Mouse (Mus musculus) CH12.LX (cell line): ENCODE data around the gene Kptn.

Source experiments
- CTCF ChIP-seq, 2 experiments: IDR thresholded peaks in 1 of 2; conservative IDR thresholded peaks in 1 of 2; 2 replicates each; pipeline ENCODE4 v1.5.1; 2011 to 2012; ENCODE audit warnings: low read depth in 2 of 2, low read length in 2 of 2, improper control_type of control experiment in 1 of 2, inconsistent platforms in 1 of 2, mild to moderate bottlenecking in 1 of 2, moderate library complexity in 1 of 2
- E2F4 ChIP-seq: IDR thresholded peaks from 2 replicates; pipeline ENCODE4 v1.6.1; 2011; ENCODE audit warnings: low read depth, low read length, improper control_type of control experiment; ENCODE audit not compliant: insufficient replicate concordance
- ETS1 ChIP-seq: conservative IDR thresholded peaks from 2 replicates; pipeline ENCODE4 v1.6.1; 2012; ENCODE audit warnings: low read depth, mild to moderate bottlenecking, inconsistent platforms, low read length, improper control_type of control experiment, moderate library complexity
- NELFE ChIP-seq: IDR thresholded peaks from 2 replicates; pipeline ENCODE4 v1.6.1; 2011; ENCODE audit warnings: low read depth, low read length, improper control_type of control experiment
- POLR2AphosphoS2 ChIP-seq: IDR thresholded peaks from 2 replicates; pipeline ENCODE4 v1.6.1; 2011; ENCODE audit warnings: low read depth, low read length, improper control_type of control experiment
- TCF12 ChIP-seq: IDR thresholded peaks from 2 replicates; pipeline ENCODE4 v1.6.1; 2014; ENCODE audit warnings: low read depth, mild to moderate bottlenecking, inconsistent platforms, low read length, improper control_type of control experiment

GRCm38 (mm10) chr7:16120262-16120600 lies 536 bp downstream of the Kptn start:
- TF ChIP-seq CTCF (conservative IDR thresholded peaks at IDR 0.05 in 1 of 2, IDR thresholded peaks at IDR 0.05 in 1 of 2; ENCODE audit: low read depth in 2 of 2, low read length in 2 of 2) (no peak), NELFE (no peak), TCF12 (no peak), POLR2AphosphoS2 (no peak), ETS1 (no peak), E2F4 (no peak)
